ENCODE assay signal across 8 mouse cellular contexts in the genomic region with DNA sequence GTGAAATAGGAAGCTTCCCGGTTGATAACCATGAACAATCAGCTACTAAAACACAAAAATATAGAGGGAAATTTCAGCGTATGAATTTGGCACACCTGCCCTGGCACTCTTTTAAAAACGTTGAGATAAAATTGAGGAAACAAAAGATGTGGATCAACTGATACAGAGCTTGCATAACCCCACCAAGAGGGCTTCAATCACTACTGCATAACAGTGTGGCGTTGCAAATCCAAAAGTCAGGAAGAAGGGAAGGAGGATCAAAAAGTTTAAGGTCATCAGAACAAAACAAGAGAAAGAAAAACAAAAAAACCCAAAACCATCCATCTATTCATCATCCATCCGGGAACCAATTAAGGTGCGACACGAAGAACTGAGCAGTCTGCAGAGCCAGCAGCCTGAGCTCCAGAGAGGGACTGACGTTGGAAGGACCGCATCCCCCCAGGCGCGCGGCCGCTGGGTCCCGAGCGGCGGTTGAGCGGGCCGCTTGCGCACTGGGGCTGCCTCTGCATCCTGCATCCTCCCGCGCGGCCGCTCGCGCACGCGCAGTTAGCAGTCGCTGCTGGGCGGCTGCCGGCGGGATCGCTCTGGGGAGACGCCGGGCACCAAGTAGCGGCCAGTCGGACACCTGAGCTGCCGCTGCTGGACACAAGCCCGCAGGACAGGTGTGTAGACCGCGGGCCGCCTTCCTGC. TPM values are rescaled to one million over a fixed set of nuclear protein-coding genes. Genes with fewer than 3 reads are reported as not detected.
DNase-seq lines count a peak whose midpoint lies in the region; ATAC-seq lines count a peak whose summit lies in the region.

TSS of gene Clgn (plus strand) at position 552 of the 690 bp plus-strand sequence.

- H3K4me1 ChIP-seq in intestine, embryonic 16.5 days (ENCODE audit: control insufficient read depth, insufficient read depth, low read length), result 0 out of 2 replicates have a peak, but pooled peaks cover 3% of the 10 kb centered on the region
- H3K4me1 ChIP-seq in midbrain, embryonic 12.5 days, result 0 out of 2 replicates have a peak, but pooled peaks cover 6% of the 10 kb centered on the region

- H3K9me3 ChIP-seq in intestine, embryonic 16.5 days (ENCODE audit: control insufficient read depth, low read length), result no peaks in the 10 kb centered on the region
- H3K9me3 ChIP-seq in midbrain, embryonic 12.5 days, result no peaks in the 10 kb centered on the region

- peak; percentile 99 for ATAC-seq in frontal cortex, adult (ENCODE audit: low TSS enrichment)
- peak; percentile 59 for ATAC-seq in intestine, embryonic 16.5 days
- peak; percentile 96 for ATAC-seq in midbrain, embryonic 12.5 days (ENCODE audit: low FRiP score, low read depth)

- peak within 1 kb of the TSS; percentile 77 for H3K4me2 ChIP-seq in intestine, embryonic 16.5 days (ENCODE audit: low read depth, low read length)
- H3K4me2 ChIP-seq in midbrain, embryonic 12.5 days (replicated peaks), result peak within 1 kb of the TSS; percentile 88

- no peaks in the 10 kb centered on the region for H3K36me3 ChIP-seq in intestine, embryonic 16.5 days (ENCODE audit: control insufficient read depth, insufficient read depth, low read length)
- H3K36me3 ChIP-seq in midbrain, embryonic 12.5 days, result no peaks in the 10 kb centered on the region
- no peaks in the 10 kb centered on the region for H3K36me3 ChIP-seq in splenic B cell, adult 2 months (ENCODE audit: control insufficient read depth, insufficient read depth, low read length, poor library complexity, severe bottlenecking)

- intact Hi-C loops in heart, postnatal 25 days (cut with DNase I), result no loop called here
- intact Hi-C loops in left cerebral cortex, postnatal 36 days (cut with DNase I), result no loop called here

- 4% methylated on average over 41 of the region's 41 CpGs for WGBS in intestine, embryonic 16.5 days
- 3% methylated on average over 41 of the region's 41 CpGs for WGBS in midbrain, embryonic 12.5 days

- H3K4me3 ChIP-seq in intestine, embryonic 16.5 days (ENCODE audit: low read length), result peak within 1 kb of the TSS; percentile 51
- peak within 1 kb of the TSS; percentile 69 for H3K4me3 ChIP-seq in midbrain, embryonic 12.5 days

- H3K9ac ChIP-seq in intestine, embryonic 16.5 days (ENCODE audit: low read depth, low read length), result peak within 1 kb of the TSS; percentile 65
- peak within 1 kb of the TSS; percentile 70 for H3K9ac ChIP-seq in midbrain, embryonic 12.5 days (replicated peaks)

- peaks cover 13% of the 10 kb centered on the region for H3K27me3 ChIP-seq in intestine, embryonic 16.5 days (replicated peaks; ENCODE audit: control insufficient read depth, insufficient read depth, low read length)
- H3K27me3 ChIP-seq in midbrain, embryonic 12.5 days, result peaks cover 18% of the 10 kb centered on the region
- no peaks in the 10 kb centered on the region; the same call in none of the 2 replicates for H3K27me3 ChIP-seq in splenic B cell, adult 2 months (ENCODE audit: control insufficient read depth, insufficient read depth, low read length, poor library complexity, severe bottlenecking)

- no peak within 1 kb of the TSS for H3K27ac ChIP-seq in intestine, embryonic 16.5 days (ENCODE audit: low read length)
- H3K27ac ChIP-seq in midbrain, embryonic 12.5 days (replicated peaks), result no peak within 1 kb of the TSS

- DNase-seq in heart, adult 18-20 months, result peak; percentile 9 to 12
- DNase-seq in heart, postnatal 25 days (ENCODE audit: low spot score), result no peak
- DNase-seq in cerebellum, adult 9-11 months, result peak; percentile 87
- peak; percentile 71 to 79 for DNase-seq in left cerebral cortex, postnatal 36 days (ENCODE audit: low spot score in 2 of 2)
- peak; percentile 32 for DNase-seq in splenic B cell, adult 2 months (ENCODE audit: low read depth, low spot score)

RNA-seq across cellular contexts. Expression of gene Clgn, which starts in this region (rescaled TPM):
- not detected for total RNA-seq in heart, adult 18-20 months (2021)
- total RNA-seq in heart, postnatal 25 days (2021), result not detected
- polyA plus RNA-seq in intestine, embryonic 16.5 days (2015; fragmentation: Nextera tagmentation; extraction: Ambion mirVana), result 0.23 and 0.33 TPM in 2 replicates
- total RNA-seq in left cerebral cortex, postnatal 36 days (2021), result 10 to 100 TPM in 1 of 2 experiments, 1 to 10 TPM in 1; 8.3 to 10.4 TPM
- polyA plus RNA-seq in midbrain, embryonic 12.5 days (2016; fragmentation: Nextera tagmentation; extraction: Ambion mirVana), result 5.9 and 6.2 TPM in 2 replicates

Comparison
In these comparisons a context has a peak if more than half of its experiments do, and no peak if none do; other contexts are left out.
1. RNA of gene Clgn (total RNA-seq): 8.3 to 10.4 TPM in left cerebral cortex, postnatal 36 days; not detected in heart, postnatal 25 days and not detected in heart, adult 18-20 months; every median in the first group is over 4 times any median in the second.
2. Peak in DNase-seq in heart, adult 18-20 months; RNA of the gene not detected or under 1 TPM.
3. Peak in ATAC-seq, H3K4me3 ChIP-seq, H3K9ac ChIP-seq and H3K4me2 ChIP-seq in intestine, embryonic 16.5 days; RNA of the gene not detected or under 1 TPM.
4. Peak in every context shown above with its lines, with median percentiles within 50 percentile points of each other: ATAC-seq.